Mouse (Mus musculus): ENCODE results near the gene Ptpre. TPM values are rescaled to one million over a fixed set of nuclear protein-coding genes. Genes with fewer than 3 reads are reported as not detected.

Ptpre gene
- polyA plus RNA-seq, 1 experiment, result not detected

GRCm38 (mm10) chr7:135593825-135594224 lies 56.5 kb downstream of the Ptpre start:
- Histone ChIP-seq H3K4me3 (ENCODE audit: insufficient read depth, low read depth, low read length) (no peak overlapping the region), H3K27ac (ENCODE audit: insufficient read depth, low read depth, low read length) (no peak overlapping the region), H3K4me1 (ENCODE audit: control insufficient read depth, insufficient read depth, low read length) (peaks cover 1% of the 10 kb centered on the region; the same call in 1 of the 2 replicates)
- no peak for TF ChIP-seq CTCF (IDR thresholded peaks at IDR 0.05; ENCODE audit: insufficient read depth, low read depth, low read length)
- 97% methylated on average over 3 of the region's 3 CpGs for WGBS

- H3K27ac ChIP-seq (ENCODE audit: insufficient read depth, low read depth, low read length), result no peak overlapping the region
- no peaks in the 10 kb centered on the region for H3K4me1 ChIP-seq (ENCODE audit: control insufficient read depth, insufficient read depth, low read length)
- 83% methylated on average over 7 of the region's 7 CpGs for WGBS
- no peak overlapping the region for H3K4me3 ChIP-seq (ENCODE audit: insufficient read depth, low read depth, low read length)
- TF ChIP-seq CTCF (IDR thresholded peaks at IDR 0.05; ENCODE audit: insufficient read depth, low read depth, low read length), result no peak
- no peak for TF ChIP-seq POLR2A (IDR thresholded peaks at IDR 0.05; ENCODE audit: insufficient read depth, low read depth, low read length)
Measured at GRCm38 (mm10) chr7:135594676-135595075, 57.4 kb downstream of the Ptpre start.

GRCm38 (mm10) chr7:135595640-135596174 lies 58.4 kb downstream of the Ptpre start:
- no peak overlapping the region for H3K4me3 ChIP-seq (ENCODE audit: insufficient read depth, low read depth, low read length)
- no peak overlapping the region for H3K27ac ChIP-seq (ENCODE audit: insufficient read depth, low read depth, low read length)
- no peaks in the 10 kb centered on the region for H3K4me1 ChIP-seq (ENCODE audit: control insufficient read depth, insufficient read depth, low read length)
- WGBS, result 74% methylated on average over 5 of the region's 5 CpGs
- TF ChIP-seq POLR2A (IDR thresholded peaks at IDR 0.05; ENCODE audit: insufficient read depth, low read depth, low read length) (no peak), CTCF (IDR thresholded peaks at IDR 0.05; ENCODE audit: insufficient read depth, low read depth, low read length) (no peak)

DNA sequence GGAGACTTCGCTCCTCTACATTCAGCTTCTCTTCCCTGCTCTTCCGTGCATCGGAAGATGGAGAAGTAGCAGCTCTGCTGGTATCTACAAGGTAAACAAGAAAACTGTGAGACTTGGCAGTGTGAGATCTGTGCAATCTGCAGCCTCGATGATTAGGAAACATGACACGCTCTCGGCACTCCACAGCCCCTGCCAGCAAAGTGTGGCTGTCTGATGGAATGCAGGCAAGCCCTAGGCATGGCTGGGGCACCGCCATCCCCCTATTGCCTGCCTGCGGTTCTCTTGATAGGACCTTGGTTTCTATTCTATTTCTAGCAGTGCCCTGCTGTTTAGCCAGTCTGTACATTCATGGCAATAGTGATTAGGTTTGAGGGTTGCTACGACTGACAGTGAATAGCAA lies 59.7 kb downstream of the Ptpre start:
- no peaks in the 10 kb centered on the region for H3K4me1 ChIP-seq (ENCODE audit: control insufficient read depth, insufficient read depth, low read length)
- 62% methylated on average over 9 of the region's 9 CpGs for WGBS

DNA sequence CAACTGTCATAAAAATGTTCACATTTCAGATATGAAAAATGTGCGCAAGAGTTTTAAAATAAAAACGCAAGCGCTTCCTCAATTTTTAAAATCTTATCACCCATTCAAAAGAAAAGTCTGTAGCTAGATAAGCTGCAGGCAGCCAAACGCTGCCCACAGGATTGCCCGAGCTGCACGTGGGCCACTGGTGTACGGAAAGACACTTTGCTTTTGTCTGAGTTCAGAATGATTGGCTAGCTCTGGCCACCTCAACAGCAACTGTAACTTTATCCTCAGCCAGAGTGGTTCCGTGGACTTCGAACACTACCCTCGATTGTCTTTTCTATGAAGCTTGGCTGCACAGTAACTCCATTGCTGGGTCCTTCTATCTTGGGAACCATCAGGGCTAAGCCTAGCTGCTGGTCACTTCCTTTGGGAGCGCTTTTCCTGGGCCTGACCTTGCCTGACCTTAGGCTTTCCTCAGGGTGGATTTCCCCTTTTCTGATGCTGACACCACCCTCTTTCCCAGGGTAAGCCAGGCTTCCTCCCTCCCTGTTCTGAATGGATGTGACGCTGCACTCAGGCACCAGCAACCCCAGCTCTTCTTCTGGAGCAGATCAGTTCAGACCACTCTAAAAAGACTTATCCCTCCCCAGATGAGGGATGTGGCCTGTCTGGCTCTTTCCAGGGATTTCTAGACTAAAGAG lies 60.5 kb downstream of the Ptpre start:
- no peak for TF ChIP-seq CTCF (IDR thresholded peaks at IDR 0.05; ENCODE audit: insufficient read depth, low read depth, low read length)
- TF ChIP-seq POLR2A (IDR thresholded peaks at IDR 0.05; ENCODE audit: insufficient read depth, low read depth, low read length), result no peak
- Histone ChIP-seq H3K4me1 (ENCODE audit: control insufficient read depth, insufficient read depth, low read length) (no peaks in the 10 kb centered on the region), H3K27ac (ENCODE audit: insufficient read depth, low read depth, low read length) (no peak overlapping the region), H3K4me3 (ENCODE audit: insufficient read depth, low read depth, low read length) (no peak overlapping the region)
- 83% methylated on average over 12 of the region's 12 CpGs for WGBS

More for the DNA sequence above, 59.7 kb downstream of the Ptpre start:
- Histone ChIP-seq H3K27ac (ENCODE audit: insufficient read depth, low read depth, low read length) (no peak overlapping the region), H3K4me3 (ENCODE audit: insufficient read depth, low read depth, low read length) (no peak overlapping the region)
- TF ChIP-seq POLR2A (IDR thresholded peaks at IDR 0.05; ENCODE audit: insufficient read depth, low read depth, low read length) (no peak), CTCF (IDR thresholded peaks at IDR 0.05; ENCODE audit: insufficient read depth, low read depth, low read length) (no peak)

- H3K27ac ChIP-seq (ENCODE audit: insufficient read depth, low read depth, low read length), result no peak overlapping the region
- H3K4me1 ChIP-seq (ENCODE audit: control insufficient read depth, insufficient read depth, low read length), result no peaks in the 10 kb centered on the region
- TF ChIP-seq CTCF (IDR thresholded peaks at IDR 0.05; ENCODE audit: insufficient read depth, low read depth, low read length), result no peak
- no peak for TF ChIP-seq POLR2A (IDR thresholded peaks at IDR 0.05; ENCODE audit: insufficient read depth, low read depth, low read length)
- WGBS, result 86% methylated on average over 7 of the region's 7 CpGs
- H3K4me3 ChIP-seq (ENCODE audit: insufficient read depth, low read depth, low read length), result no peak overlapping the region
Measured at GRCm38 (mm10) chr7:135598303-135598855, 61.1 kb downstream of the Ptpre start.

GRCm38 (mm10) chr7:135600076-135600475 lies 62.8 kb downstream of the Ptpre start:
- Histone ChIP-seq H3K27ac (ENCODE audit: insufficient read depth, low read depth, low read length) (no peak overlapping the region), H3K4me1 (ENCODE audit: control insufficient read depth, insufficient read depth, low read length) (no peaks in the 10 kb centered on the region), H3K4me3 (ENCODE audit: insufficient read depth, low read depth, low read length) (no peak overlapping the region)
- 66% methylated on average over 3 of the region's 3 CpGs for WGBS
- TF ChIP-seq CTCF (IDR thresholded peaks at IDR 0.05; ENCODE audit: insufficient read depth, low read depth, low read length) (no peak), POLR2A (IDR thresholded peaks at IDR 0.05; ENCODE audit: insufficient read depth, low read depth, low read length) (no peak)

DNA sequence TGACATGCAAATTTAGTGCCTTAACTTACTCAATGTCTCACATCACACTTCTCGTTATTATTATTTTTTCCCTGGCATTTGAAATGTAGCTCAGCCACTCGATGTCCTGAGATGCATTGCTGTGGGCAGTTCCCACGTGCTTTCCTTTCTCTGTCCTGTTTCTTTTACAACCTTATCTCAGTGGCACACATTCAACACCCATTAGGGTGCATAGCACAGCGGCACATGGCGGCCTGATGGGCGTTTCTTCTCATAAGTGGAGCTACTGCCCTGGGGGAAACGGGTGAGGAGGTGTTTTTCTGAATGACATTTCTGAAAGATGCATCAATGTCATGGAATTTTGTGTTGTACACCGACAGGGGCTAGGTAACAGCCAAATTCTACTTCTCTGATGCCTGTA lies 64.3 kb downstream of the Ptpre start:
- Histone ChIP-seq H3K4me1 (ENCODE audit: control insufficient read depth, insufficient read depth, low read length) (no peaks in the 10 kb centered on the region), H3K4me3 (ENCODE audit: insufficient read depth, low read depth, low read length) (no peak overlapping the region), H3K27ac (ENCODE audit: insufficient read depth, low read depth, low read length) (no peak overlapping the region)
- no peak for TF ChIP-seq CTCF (IDR thresholded peaks at IDR 0.05; ENCODE audit: insufficient read depth, low read depth, low read length)
- TF ChIP-seq POLR2A (IDR thresholded peaks at IDR 0.05; ENCODE audit: insufficient read depth, low read depth, low read length), result no peak
- WGBS, result 91% methylated on average over 8 of the region's 8 CpGs

- no peak overlapping the region for H3K27ac ChIP-seq (ENCODE audit: insufficient read depth, low read depth, low read length)
- no peak overlapping the region for H3K4me3 ChIP-seq (ENCODE audit: insufficient read depth, low read depth, low read length)
- H3K4me1 ChIP-seq (ENCODE audit: control insufficient read depth, insufficient read depth, low read length), result no peaks in the 10 kb centered on the region
- 95% methylated on average over 6 of the region's 6 CpGs for WGBS
- TF ChIP-seq CTCF (IDR thresholded peaks at IDR 0.05; ENCODE audit: insufficient read depth, low read depth, low read length) (no peak), POLR2A (IDR thresholded peaks at IDR 0.05; ENCODE audit: insufficient read depth, low read depth, low read length) (no peak)
Measured at GRCm38 (mm10) chr7:135602265-135602664, 65.0 kb downstream of the Ptpre start.

Measured in olfactory bulb, adult 2 months (tissue).